Mouse (Mus musculus) CH12.LX (cell line): ENCODE data around the gene Prkar2a. TPM values are rescaled to one million over a fixed set of nuclear protein-coding genes. Genes with fewer than 3 reads are reported as not detected.
"Not testable (repeated sequence)": the region's sequence is repeated elsewhere in the genome, so short reads cannot be mapped to it uniquely, and the experiment has no call there.

Experiments used
- DNase-seq: peaks from one replicate; pipeline ENCODE4 v3.0.0-alpha.2; 2013; ENCODE audit errors: extremely low read depth
- H3K27ac ChIP-seq: 2 replicates; pipeline ENCODE4 v1.5.1; 2012; ENCODE audit warnings: low read depth, mild to moderate bottlenecking, control low read depth, moderate library complexity; ENCODE audit not compliant: insufficient read depth
- H3K27me3 ChIP-seq: replicated peaks from 2 replicates; pipeline ENCODE3; 2012; ENCODE audit warnings: inconsistent platforms
- H3K36me3 ChIP-seq, 2 experiments: replicated peaks in 1 of 2; 2 replicates each; pipeline versions ENCODE3 to v1.6.1; 2012; ENCODE audit warnings: inconsistent platforms in 1 of 2, low read length in 1 of 2, mild to moderate bottlenecking in 1 of 2, mixed read lengths in 1 of 2, moderate library complexity in 1 of 2; ENCODE audit not compliant: control insufficient read depth in 1 of 2, insufficient read depth in 1 of 2
- H3K4me1 ChIP-seq, 2 experiments: 2 replicates each; pipeline ENCODE4 v1.6.1; 2012; ENCODE audit warnings: inconsistent platforms in 1 of 2, moderate library complexity in 1 of 2; ENCODE audit not compliant: insufficient read depth in 2 of 2, control insufficient read depth in 1 of 2
- H3K4me2 ChIP-seq: 2 replicates; pipeline ENCODE4 v1.6.1; 2012; ENCODE audit warnings: low read depth, mild to moderate bottlenecking, control low read depth; ENCODE audit not compliant: poor library complexity, insufficient read depth, severe bottlenecking
- H3K4me3 ChIP-seq, 3 experiments: fragments of 150-350 bp in 1 of 3; sonication (generic) in 1 of 3; replicated peaks in 1 of 3; 2 replicates each; pipeline versions ENCODE3 to v1.5.1; 2011 to 2012; ENCODE audit warnings: low read depth in 2 of 3, low read length in 2 of 3, mild to moderate bottlenecking in 2 of 3, moderate library complexity in 2 of 3, control low read depth in 1 of 3, improper control_type of control experiment in 1 of 3, inconsistent platforms in 1 of 3, mixed read lengths in 1 of 3; ENCODE audit not compliant: poor library complexity in 1 of 3
- H3K79me2 ChIP-seq: replicated peaks from 2 replicates; pipeline ENCODE4 v1.6.1; 2012; ENCODE audit warnings: mild to moderate bottlenecking, moderate library complexity; ENCODE audit not compliant: control insufficient read depth, poor library complexity, insufficient read depth, severe bottlenecking; ENCODE audit errors: extremely low read depth
- H3K9ac ChIP-seq: 2 replicates; pipeline ENCODE4 v1.6.1; 2012; ENCODE audit warnings: low read depth, mild to moderate bottlenecking, control low read depth, moderate library complexity; ENCODE audit not compliant: insufficient read depth
- H3K9me3 ChIP-seq: replicated peaks from 2 replicates; pipeline ENCODE3; 2012; ENCODE audit warnings: low read length, inconsistent platforms, mixed read lengths
- BHLHE40 ChIP-seq: IDR thresholded peaks from 2 replicates; pipeline ENCODE4 v1.6.1; 2011; ENCODE audit warnings: mild to moderate bottlenecking, low read depth, low read length, improper control_type of control experiment
- CHD1 ChIP-seq: IDR thresholded peaks from 2 replicates; pipeline ENCODE4 v1.6.1; 2012; ENCODE audit warnings: low read depth, low read length, improper control_type of control experiment, inconsistent platforms
- CHD2 ChIP-seq: IDR thresholded peaks from 2 replicates; pipeline ENCODE4 v1.6.1; 2011; ENCODE audit warnings: low read length, improper control_type of control experiment
- ELF1 ChIP-seq: IDR thresholded peaks from 2 replicates; pipeline ENCODE4 v1.6.1; 2014; ENCODE audit warnings: low read depth, mild to moderate bottlenecking, inconsistent platforms, low read length, improper control_type of control experiment
- EP300 ChIP-seq: IDR thresholded peaks from 2 replicates; pipeline ENCODE4 v1.6.1; 2011; ENCODE audit warnings: low read length, improper control_type of control experiment
- ETS1 ChIP-seq: conservative IDR thresholded peaks from 2 replicates; pipeline ENCODE4 v1.6.1; 2012; ENCODE audit warnings: low read depth, mild to moderate bottlenecking, inconsistent platforms, low read length, improper control_type of control experiment, moderate library complexity
- JUN ChIP-seq: IDR thresholded peaks from 2 replicates; pipeline ENCODE4 v1.6.1; 2011; ENCODE audit warnings: low read depth, mild to moderate bottlenecking, low read length, improper control_type of control experiment, moderate library complexity; ENCODE audit not compliant: insufficient read depth
- JUND ChIP-seq: conservative IDR thresholded peaks from 2 replicates; pipeline ENCODE4 v1.6.1; 2011; ENCODE audit warnings: low read depth, low read length, improper control_type of control experiment
- MAFK ChIP-seq: IDR thresholded peaks from 2 replicates; pipeline ENCODE4 v1.6.1; 2011; ENCODE audit warnings: low read length, improper control_type of control experiment; ENCODE audit not compliant: insufficient replicate concordance
- MXI1 ChIP-seq: IDR thresholded peaks from 2 replicates; pipeline ENCODE4 v1.6.1; 2011; ENCODE audit warnings: mild to moderate bottlenecking, low read depth, low read length, improper control_type of control experiment
- NRF1 ChIP-seq: IDR thresholded peaks from 2 replicates; pipeline ENCODE4 v1.6.1; 2014; ENCODE audit warnings: low read depth, mild to moderate bottlenecking, inconsistent platforms, low read length, improper control_type of control experiment, moderate library complexity
- PAX5 ChIP-seq: IDR thresholded peaks from 2 replicates; pipeline ENCODE4 v1.6.1; 2012; ENCODE audit warnings: low read length, inconsistent platforms, mixed read lengths
- POLR2AphosphoS2 ChIP-seq: IDR thresholded peaks from 2 replicates; pipeline ENCODE4 v1.6.1; 2011; ENCODE audit warnings: low read depth, low read length, improper control_type of control experiment
- SIN3A ChIP-seq: IDR thresholded peaks from 2 replicates; pipeline ENCODE4 v1.6.1; 2012; ENCODE audit warnings: low read length, improper control_type of control experiment, inconsistent platforms
- UBTF ChIP-seq: IDR thresholded peaks from 2 replicates; pipeline ENCODE4 v1.6.1; 2012; ENCODE audit warnings: low read depth, mild to moderate bottlenecking, inconsistent platforms, low read length, improper control_type of control experiment, moderate library complexity
- ZNF384 ChIP-seq: IDR thresholded peaks from 2 replicates; pipeline ENCODE4 v1.6.1; 2012; ENCODE audit warnings: low read depth, low read length, improper control_type of control experiment, inconsistent platforms
- dilution Hi-C: fragments of 300-500 bp; cut with MboI; formaldehyde crosslinking; loops from 2 replicates; pipeline ENCODE4 v1.14.3; 2020; ENCODE audit warnings: low sequenced_read_pairs; ENCODE audit not compliant: extremely low pct_unique_long_range_greater_than_20kb, extremely low pct_ligation_motif_present
- in situ Hi-C: fragments of 300-500 bp; cut with MboI; formaldehyde crosslinking; loops from 3 replicates; pipeline ENCODE4 v1.14.3; 2019; ENCODE audit warnings: low sequenced_read_pairs, low pct_ligation_motif_present, low pct_unique_long_range_greater_than_20kb, mixed read lengths
- polyA plus RNA-seq: library from polyadenylated mRNA; unstranded; fragments of >175 nt; gene quantifications from 2 replicates; pipeline ENCODE4 v1.2.1, GENCODE M21; 2012; ENCODE audit warnings: low read depth; ENCODE audit not compliant: insufficient read length
- total RNA-seq, 2 experiments: library from RNA; depleted of rRNA; stranded (reverse); fragments of 300-350 nt in 1 of 2; fragments of >200 nt in 1 of 2; gene quantifications; 2 replicates each; pipeline ENCODE4 v1.2.3; 2012 to 2014

Prkar2a gene
- total and polyA plus RNA-seq, 3 experiments, result 13.6 to 44.4 (median 14.9) TPM

GRCm38 (mm10) chr9:108648611-108649560 is 40.2 kb upstream of the Prkar2a start, which contains the start of gene Arih2 (continued):
- no peak; the same call in 1 of the 2 replicates for TF ChIP-seq EP300

GRCm38 (mm10) chr9:108649561-108650440 is 39.3 kb upstream of the Prkar2a start:
- DNase-seq, result peak; percentile 22
- dilution Hi-C loops, result no loop called here

GRCm38 (mm10) chr9:108654566-108655464 is 34.3 kb upstream of the Prkar2a start:
- no peaks in the 10 kb centered on the region for H3K9me3 ChIP-seq
- TF ChIP-seq NRF1, result no peak
- 0 out of 2 replicates have a peak, but pooled peaks have one; percentile 25 for TF ChIP-seq MAFK
- TF ChIP-seq, all 38 proteins: peak for 1
- H3K27ac ChIP-seq, result no peak overlapping the region
- no peak overlapping the region for H3K9ac ChIP-seq
- peaks cover 5 to 8% of the 10 kb centered on the region in 2 experiments; a peak in 3 of 4 replicates for H3K4me1 ChIP-seq
- H3K79me2 ChIP-seq, result no peaks in the 10 kb centered on the region
- no peak overlapping the region for H3K4me2 ChIP-seq
- DNase-seq, result no peak
- no peak overlapping the region for H3K4me3 ChIP-seq
- H3K36me3 ChIP-seq, result no peaks in the 10 kb centered on the region
- in situ Hi-C loops (no loop called here), dilution Hi-C loops (no loop called here)
- H3K27me3 ChIP-seq, result no peaks in the 10 kb centered on the region

More at GRCm38 (mm10) chr9:108649561-108650440, 39.3 kb upstream of the Prkar2a start:
- Histone ChIP-seq H3K27ac (no peak overlapping the region), H3K9ac (peak overlapping the region; percentile 84), H3K36me3 (peaks cover 0 to 9% of the 10 kb centered on the region in 2 experiments), H3K4me3 (peak overlapping the region; percentile 68 to 94 (median 88))
- no peak for TF ChIP-seq JUN
- no peak; the same call in 1 of the 2 replicates for TF ChIP-seq CHD2
- TF ChIP-seq UBTF, result no peak
- 0 out of 2 replicates have a peak, but pooled peaks have one; percentile 13 for TF ChIP-seq ZNF384
- peak; percentile 16; the same call in 1 of the 2 replicates for TF ChIP-seq MXI1
- TF ChIP-seq ETS1, result peak; percentile 3; the same call in 1 of the 2 replicates
- TF ChIP-seq BHLHE40, result peak; percentile 32; the same call in 1 of the 2 replicates
- no peak for TF ChIP-seq POLR2AphosphoS2
- TF ChIP-seq CHD1, result no peak
- TF ChIP-seq EP300, result no peak
- TF ChIP-seq JUND, result no peak
- no peak; the same call in 1 of the 2 replicates for TF ChIP-seq SIN3A
- no peak for TF ChIP-seq ELF1
- TF ChIP-seq PAX5, result no peak
- TF ChIP-seq, all 38 proteins: peak for 4
- H3K27me3 ChIP-seq, result no peaks in the 10 kb centered on the region
- peaks cover 26% of the 10 kb centered on the region for H3K79me2 ChIP-seq
- H3K4me1 ChIP-seq, result peaks cover 8 to 23% of the 10 kb centered on the region in 2 experiments
- H3K4me2 ChIP-seq, result peak overlapping the region; percentile 87
- in situ Hi-C loops, result no loop called here
- H3K9me3 ChIP-seq, result no peaks in the 10 kb centered on the region

GRCm38 (mm10) chr9:108655865-108656264 is 33.2 kb upstream of the Prkar2a start:
- dilution Hi-C loops, in situ Hi-C loops, H3K9ac ChIP-seq: not testable (repeated sequence)

More at GRCm38 (mm10) chr9:108655865-108656264, 33.2 kb upstream of the Prkar2a start:
- not testable (repeated sequence) for DNase-seq, H3K36me3 ChIP-seq, H3K4me3 ChIP-seq, H3K79me2 ChIP-seq, H3K27me3 ChIP-seq, H3K4me1 ChIP-seq, H3K4me2 ChIP-seq, H3K9me3 ChIP-seq, H3K27ac ChIP-seq
